Mouse (Mus musculus): Measurements from ENCODE around the gene Troap. TPM values are rescaled to one million over a fixed set of nuclear protein-coding genes. Genes with fewer than 3 reads are reported as not detected.

Gene Troap
- polyA plus RNA-seq, 1 experiment from 2014 or later, result 4.9 TPM

GRCm38 (mm10) chr15:99111139-99111538 is 36.8 kb downstream of the Troap start:
- DNase-seq, result no peak
- no peak overlapping the region for H3K9ac ChIP-seq (replicated peaks; ENCODE audit: low read length)
- no peaks in the 10 kb centered on the region for H3K36me3 ChIP-seq (ENCODE audit: control insufficient read depth, insufficient read depth, low read length)
- H3K4me1 ChIP-seq (ENCODE audit: control insufficient read depth, insufficient read depth, low read length), result no peaks in the 10 kb centered on the region
- ATAC-seq (ENCODE audit: low FRiP score, low TSS enrichment), result no peak
- no peaks in the 10 kb centered on the region for H3K27me3 ChIP-seq (ENCODE audit: control insufficient read depth, insufficient read depth, low read length)
- no peak overlapping the region for H3K4me3 ChIP-seq (replicated peaks; ENCODE audit: low read depth, low read length)
- no peak overlapping the region for H3K27ac ChIP-seq (replicated peaks; ENCODE audit: low read depth, low read length)
- 87% methylated on average over 3 of the region's 3 CpGs for WGBS
- no peaks in the 10 kb centered on the region for H3K9me3 ChIP-seq (ENCODE audit: control insufficient read depth, low read length)
- no peak overlapping the region for H3K4me2 ChIP-seq (ENCODE audit: low read length)

GRCm38 (mm10) chr15:99111809-99112208 is 37.4 kb downstream of the Troap start:
- Histone ChIP-seq H3K27ac (replicated peaks; ENCODE audit: low read depth, low read length) (no peak overlapping the region), H3K36me3 (ENCODE audit: control insufficient read depth, insufficient read depth, low read length) (no peaks in the 10 kb centered on the region), H3K9me3 (ENCODE audit: control insufficient read depth, low read length) (no peaks in the 10 kb centered on the region), H3K4me1 (ENCODE audit: control insufficient read depth, insufficient read depth, low read length) (no peaks in the 10 kb centered on the region), H3K4me3 (replicated peaks; ENCODE audit: low read depth, low read length) (no peak overlapping the region), H3K9ac (replicated peaks; ENCODE audit: low read length) (no peak overlapping the region), H3K4me2 (ENCODE audit: low read length) (no peak overlapping the region), H3K27me3 (ENCODE audit: control insufficient read depth, insufficient read depth, low read length) (no peaks in the 10 kb centered on the region)
- 74% methylated on average over 4 of the region's 4 CpGs for WGBS
- DNase-seq (no peak), ATAC-seq (ENCODE audit: low FRiP score, low TSS enrichment) (no peak)

- Histone ChIP-seq H3K27ac (replicated peaks; ENCODE audit: low read depth, low read length) (no peak overlapping the region), H3K9ac (replicated peaks; ENCODE audit: low read length) (no peak overlapping the region), H3K27me3 (ENCODE audit: control insufficient read depth, insufficient read depth, low read length) (no peaks in the 10 kb centered on the region), H3K4me1 (ENCODE audit: control insufficient read depth, insufficient read depth, low read length) (no peaks in the 10 kb centered on the region), H3K36me3 (ENCODE audit: control insufficient read depth, insufficient read depth, low read length) (no peaks in the 10 kb centered on the region), H3K4me3 (replicated peaks; ENCODE audit: low read depth, low read length) (no peak overlapping the region), H3K9me3 (ENCODE audit: control insufficient read depth, low read length) (no peaks in the 10 kb centered on the region), H3K4me2 (ENCODE audit: low read length) (no peak overlapping the region)
- DNase-seq (no peak), ATAC-seq (ENCODE audit: low FRiP score, low TSS enrichment) (no peak)
- WGBS, result 65% methylated on average over 11 of the region's 11 CpGs
Measured at GRCm38 (mm10) chr15:99112843-99113395, 38.5 kb downstream of the Troap start.

GRCm38 (mm10) chr15:99113396-99113975 is 39.1 kb downstream of the Troap start:
- Histone ChIP-seq H3K9ac (replicated peaks; ENCODE audit: low read length) (no peak overlapping the region), H3K4me1 (ENCODE audit: control insufficient read depth, insufficient read depth, low read length) (no peaks in the 10 kb centered on the region), H3K9me3 (ENCODE audit: control insufficient read depth, low read length) (no peaks in the 10 kb centered on the region), H3K27me3 (ENCODE audit: control insufficient read depth, insufficient read depth, low read length) (no peaks in the 10 kb centered on the region), H3K4me3 (replicated peaks; ENCODE audit: low read depth, low read length) (no peak overlapping the region), H3K36me3 (ENCODE audit: control insufficient read depth, insufficient read depth, low read length) (no peaks in the 10 kb centered on the region), H3K4me2 (ENCODE audit: low read length) (no peak overlapping the region), H3K27ac (replicated peaks; ENCODE audit: low read depth, low read length) (no peak overlapping the region)
- 8% methylated on average over 9 of the region's 9 CpGs for WGBS
- ATAC-seq (ENCODE audit: low FRiP score, low TSS enrichment), result no peak
- no peak for DNase-seq

- Histone ChIP-seq H3K36me3 (ENCODE audit: control insufficient read depth, insufficient read depth, low read length) (no peaks in the 10 kb centered on the region), H3K9me3 (ENCODE audit: control insufficient read depth, low read length) (no peaks in the 10 kb centered on the region), H3K4me2 (ENCODE audit: low read length) (no peak overlapping the region), H3K27me3 (ENCODE audit: control insufficient read depth, insufficient read depth, low read length) (no peaks in the 10 kb centered on the region), H3K27ac (replicated peaks; ENCODE audit: low read depth, low read length) (no peak overlapping the region), H3K4me3 (replicated peaks; ENCODE audit: low read depth, low read length) (no peak overlapping the region), H3K9ac (replicated peaks; ENCODE audit: low read length) (no peak overlapping the region), H3K4me1 (ENCODE audit: control insufficient read depth, insufficient read depth, low read length) (no peaks in the 10 kb centered on the region)
- no peak for DNase-seq
- no peak for ATAC-seq (ENCODE audit: low FRiP score, low TSS enrichment)
- 47% methylated on average over 14 of the region's 14 CpGs for WGBS
Measured at GRCm38 (mm10) chr15:99114312-99115064, 40.1 kb downstream of the Troap start.

- no peak overlapping the region for H3K9ac ChIP-seq (replicated peaks; ENCODE audit: low read length)
- no peak overlapping the region for H3K4me3 ChIP-seq (replicated peaks; ENCODE audit: low read depth, low read length)
- no peaks in the 10 kb centered on the region for H3K9me3 ChIP-seq (ENCODE audit: control insufficient read depth, low read length)
- ATAC-seq (ENCODE audit: low FRiP score, low TSS enrichment) (no peak), DNase-seq (no peak)
- H3K4me1 ChIP-seq (ENCODE audit: control insufficient read depth, insufficient read depth, low read length), result no peaks in the 10 kb centered on the region
- H3K27me3 ChIP-seq (ENCODE audit: control insufficient read depth, insufficient read depth, low read length), result no peaks in the 10 kb centered on the region
- WGBS, result 86% methylated on average over 7 of the region's 7 CpGs
- no peak overlapping the region for H3K4me2 ChIP-seq (ENCODE audit: low read length)
- no peak overlapping the region for H3K27ac ChIP-seq (replicated peaks; ENCODE audit: low read depth, low read length)
- no peaks in the 10 kb centered on the region for H3K36me3 ChIP-seq (ENCODE audit: control insufficient read depth, insufficient read depth, low read length)
Measured at GRCm38 (mm10) chr15:99115065-99115423, 40.7 kb downstream of the Troap start.

GRCm38 (mm10) chr15:99116539-99116938 is 42.2 kb downstream of the Troap start:
- no peaks in the 10 kb centered on the region for H3K27me3 ChIP-seq (ENCODE audit: control insufficient read depth, insufficient read depth, low read length)
- no peaks in the 10 kb centered on the region for H3K9me3 ChIP-seq (ENCODE audit: control insufficient read depth, low read length)
- H3K4me3 ChIP-seq (replicated peaks; ENCODE audit: low read depth, low read length), result no peak overlapping the region
- H3K36me3 ChIP-seq (ENCODE audit: control insufficient read depth, insufficient read depth, low read length), result no peaks in the 10 kb centered on the region
- 60% methylated on average over 11 of the region's 11 CpGs for WGBS
- no peak overlapping the region for H3K9ac ChIP-seq (replicated peaks; ENCODE audit: low read length)
- no peak for DNase-seq
- no peak overlapping the region for H3K27ac ChIP-seq (replicated peaks; ENCODE audit: low read depth, low read length)
- H3K4me2 ChIP-seq (ENCODE audit: low read length), result no peak overlapping the region
- no peak for ATAC-seq (ENCODE audit: low FRiP score, low TSS enrichment)
- H3K4me1 ChIP-seq (ENCODE audit: control insufficient read depth, insufficient read depth, low read length), result no peaks in the 10 kb centered on the region

GRCm38 (mm10) chr15:99120814-99121213 is 46.4 kb downstream of the Troap start:
- Histone ChIP-seq H3K9ac (replicated peaks; ENCODE audit: low read length) (no peak overlapping the region), H3K4me3 (replicated peaks; ENCODE audit: low read depth, low read length) (no peak overlapping the region), H3K9me3 (ENCODE audit: control insufficient read depth, low read length) (no peaks in the 10 kb centered on the region), H3K36me3 (ENCODE audit: control insufficient read depth, insufficient read depth, low read length) (no peaks in the 10 kb centered on the region), H3K27me3 (ENCODE audit: control insufficient read depth, insufficient read depth, low read length) (no peaks in the 10 kb centered on the region), H3K27ac (replicated peaks; ENCODE audit: low read depth, low read length) (no peak overlapping the region), H3K4me2 (ENCODE audit: low read length) (no peak overlapping the region), H3K4me1 (ENCODE audit: control insufficient read depth, insufficient read depth, low read length) (no peaks in the 10 kb centered on the region)
- 18% methylated on average over 11 of the region's 11 CpGs for WGBS
- DNase-seq (no peak), ATAC-seq (ENCODE audit: low FRiP score, low TSS enrichment) (no peak)

- Histone ChIP-seq H3K36me3 (ENCODE audit: control insufficient read depth, insufficient read depth, low read length) (no peaks in the 10 kb centered on the region), H3K4me1 (ENCODE audit: control insufficient read depth, insufficient read depth, low read length) (peaks cover under 1% of the 10 kb centered on the region), H3K27ac (replicated peaks; ENCODE audit: low read depth, low read length) (no peak overlapping the region), H3K9ac (replicated peaks; ENCODE audit: low read length) (no peak overlapping the region), H3K9me3 (ENCODE audit: control insufficient read depth, low read length) (no peaks in the 10 kb centered on the region), H3K4me2 (ENCODE audit: low read length) (no peak overlapping the region), H3K27me3 (ENCODE audit: control insufficient read depth, insufficient read depth, low read length) (no peaks in the 10 kb centered on the region), H3K4me3 (replicated peaks; ENCODE audit: low read depth, low read length) (no peak overlapping the region)
- ATAC-seq (ENCODE audit: low FRiP score, low TSS enrichment) (no peak), DNase-seq (no peak)
- WGBS, result 81% methylated on average over 2 of the region's 2 CpGs
Measured at GRCm38 (mm10) chr15:99122642-99123041, 48.3 kb downstream of the Troap start.

Data from midbrain, embryonic 14.5 days (tissue).